Mouse (Mus musculus) heart, adult 2 months (tissue): Measurements from ENCODE around the gene Pcdh20. TPM values are rescaled to one million over a fixed set of nuclear protein-coding genes. Genes with fewer than 3 reads are reported as not detected.

Experiments used
- DNase-seq, 2 experiments: peaks; one replicate each; pipeline ENCODE4 v3.0.0; 2021
- H3K27ac ChIP-seq: fragments of 200-600 bp; 2 replicates; pipeline ENCODE4 v1.8.1; 2022
- H3K27me3 ChIP-seq: fragments of 200-500 bp; 2 replicates; pipeline ENCODE4 v1.6.1; 2012; ENCODE audit warnings: mild to moderate bottlenecking, low read length, inconsistent platforms, mixed read lengths; ENCODE audit not compliant: control insufficient read depth, insufficient read depth
- H3K36me3 ChIP-seq: fragments of 200-500 bp; 2 replicates; pipeline ENCODE4 v1.6.1; 2012; ENCODE audit warnings: low read length, inconsistent platforms; ENCODE audit not compliant: control insufficient read depth, insufficient read depth
- H3K4me1 ChIP-seq: fragments of 200-500 bp; 2 replicates; pipeline ENCODE4 v1.6.1; 2011; ENCODE audit warnings: low read length; ENCODE audit not compliant: control insufficient read depth, insufficient read depth
- H3K4me3 ChIP-seq: fragments of 200-600 bp; 2 replicates; pipeline ENCODE4 v1.8.1; 2022
- H3K79me2 ChIP-seq: fragments of 200-500 bp; replicated peaks from 2 replicates; pipeline ENCODE4 v1.6.1; 2012; ENCODE audit warnings: mild to moderate bottlenecking, inconsistent platforms, low read length, moderate library complexity, mixed read lengths; ENCODE audit not compliant: control insufficient read depth, insufficient read depth
- H3K9ac ChIP-seq: fragments of 200-500 bp; 2 replicates; pipeline ENCODE4 v1.6.1; 2012; ENCODE audit warnings: low read depth, mild to moderate bottlenecking, control low read depth, inconsistent platforms, low read length, mixed read lengths
- CTCF ChIP-seq: fragments of 200-600 bp; IDR thresholded peaks from 2 replicates; pipeline ENCODE4 v1.8.1; 2022; ENCODE audit warnings: antibody characterized with exemption, mild to moderate bottlenecking, moderate library complexity
- EP300 ChIP-seq: fragments of 200-500 bp; IDR thresholded peaks from 2 replicates; pipeline ENCODE4 v1.6.1; 2011; ENCODE audit warnings: low read depth, low read length, control low read depth; ENCODE audit not compliant: insufficient read depth
- POLR2A ChIP-seq: fragments of 200-500 bp; IDR thresholded peaks from 2 replicates; pipeline ENCODE4 v1.6.1; 2011; ENCODE audit warnings: mild to moderate bottlenecking, low read depth, low read length, control low read depth; ENCODE audit not compliant: insufficient read depth
- WGBS: fragments of 180-500 bp; shearing (Covaris S2); methylation state at CpG from one replicate; pipeline ENCODE4 v1.1.7; 2018; 5-methylcytosine and 5-hydroxymethylcytosine counted together
- intact Hi-C: fragments of 180-260 bp; cut with DNase I; formaldehyde crosslinking; loops from one replicate; pipeline ENCODE4 v1.15.1; 2025
- long read RNA-seq: library from polyadenylated mRNA; stranded (forward); transcript quantifications from one replicate; pipeline ENCODE4 v2.0.0, GENCODE M21; 2021
- polyA plus RNA-seq: library from polyadenylated mRNA; depleted of rRNA; stranded (reverse); fragments of >200 nt; gene quantifications from 2 replicates; pipeline ENCODE4 v1.2.3, GENCODE M21; 2012; rRNA removed
- total RNA-seq, 2 experiments: library from RNA; stranded (reverse); gene quantifications; 2 replicates each; pipeline ENCODE4 v1.2.3; 2021

Gene Pcdh20
- under 1 TPM; 0.30 to 0.44 TPM for total RNA-seq
- polyA plus RNA-seq, result 0.09 and 0.14 TPM in 2 replicates
- long read RNA-seq, result 0 reads

- Histone ChIP-seq H3K9ac (no peak within 1 kb of the TSS), H3K27ac (no peak within 1 kb of the TSS), H3K36me3 (no peaks in the 10 kb centered on the region), H3K27me3 (no peaks in the 10 kb centered on the region), H3K79me2 (no peaks in the 10 kb centered on the region), H3K4me1 (no peaks in the 10 kb centered on the region), H3K4me3 (no peak within 1 kb of the TSS)
- 3% methylated on average over 29 of the region's 29 CpGs for WGBS
- intact Hi-C loops, result no loop called here
- peak in 1 of 2 experiments; percentile 5 for DNase-seq
- no peak for TF ChIP-seq POLR2A
- no peak for TF ChIP-seq CTCF
Measured at GRCm38 (mm10) chr14:88470495-88471434, at the start of gene Pcdh20. TSS of gene Pcdh20 (minus strand) at chr14:88471396.

GRCm38 (mm10) chr14:88479909-88480308, 8.7 kb upstream of the Pcdh20 start:
- no peak overlapping the region for H3K27ac ChIP-seq
- intact Hi-C loops, result no loop called here
- H3K27me3 ChIP-seq, result no peaks in the 10 kb centered on the region
- no peaks in the 10 kb centered on the region for H3K36me3 ChIP-seq
- H3K9ac ChIP-seq, result no peak overlapping the region
- no peak for DNase-seq
- H3K4me1 ChIP-seq, result no peaks in the 10 kb centered on the region
- no peak for TF ChIP-seq EP300
- TF ChIP-seq CTCF, result peak; percentile 53
- no peak overlapping the region for H3K4me3 ChIP-seq
- 38% methylated on average over 3 of the region's 3 CpGs for WGBS
- no peaks in the 10 kb centered on the region for H3K79me2 ChIP-seq

- H3K4me3 ChIP-seq, result no peak overlapping the region
- no peak for DNase-seq
- no peaks in the 10 kb centered on the region for H3K79me2 ChIP-seq
- H3K27me3 ChIP-seq, result no peaks in the 10 kb centered on the region
- H3K36me3 ChIP-seq, result no peaks in the 10 kb centered on the region
- no peaks in the 10 kb centered on the region for H3K4me1 ChIP-seq
- H3K9ac ChIP-seq, result no peak overlapping the region
- H3K27ac ChIP-seq, result no peak overlapping the region
- intact Hi-C loops, result no loop called here
- TF ChIP-seq CTCF, result no peak
- no peak for TF ChIP-seq EP300
- TF ChIP-seq POLR2A, result no peak
- WGBS, result 1% methylated on average over 9 of the region's 9 CpGs
Measured at GRCm38 (mm10) chr14:88469956-88470355, 1.2 kb downstream of the Pcdh20 start.

- Histone ChIP-seq H3K4me1 (no peaks in the 10 kb centered on the region), H3K4me3 (no peak overlapping the region), H3K9ac (no peak overlapping the region), H3K27me3 (no peaks in the 10 kb centered on the region), H3K36me3 (no peaks in the 10 kb centered on the region), H3K27ac (no peak overlapping the region), H3K79me2 (no peaks in the 10 kb centered on the region)
- 4% methylated on average over 18 of the region's 18 CpGs for WGBS
- intact Hi-C loops, result no loop called here
- no peak for TF ChIP-seq EP300
- no peak for TF ChIP-seq CTCF
- no peak for TF ChIP-seq POLR2A
- no peak for DNase-seq
Measured at GRCm38 (mm10) chr14:88469361-88469760, 1.8 kb downstream of the Pcdh20 start.

GRCm38 (mm10) chr14:88466416-88466815, 4.8 kb downstream of the Pcdh20 start:
- no peaks in the 10 kb centered on the region for H3K79me2 ChIP-seq
- H3K27me3 ChIP-seq, result no peaks in the 10 kb centered on the region
- TF ChIP-seq POLR2A, result no peak
- TF ChIP-seq CTCF, result peak; percentile 58
- TF ChIP-seq EP300, result no peak
- no peak overlapping the region for H3K27ac ChIP-seq
- H3K4me3 ChIP-seq, result no peak overlapping the region
- intact Hi-C loops, result no loop called here
- H3K4me1 ChIP-seq, result no peaks in the 10 kb centered on the region
- WGBS, result 90% methylated on average over 1 of the region's 1 CpGs
- DNase-seq, result no peak
- no peak overlapping the region for H3K9ac ChIP-seq
- no peaks in the 10 kb centered on the region for H3K36me3 ChIP-seq

GRCm38 (mm10) chr14:88464356-88464755, 6.8 kb downstream of the Pcdh20 start:
- 66% methylated on average over 1 of the region's 1 CpGs for WGBS
- no peak overlapping the region for H3K4me3 ChIP-seq
- DNase-seq, result no peak
- H3K4me1 ChIP-seq, result no peaks in the 10 kb centered on the region
- H3K27me3 ChIP-seq, result no peaks in the 10 kb centered on the region
- no peak for TF ChIP-seq POLR2A
- TF ChIP-seq EP300, result no peak
- no peak for TF ChIP-seq CTCF
- no peaks in the 10 kb centered on the region for H3K79me2 ChIP-seq
- H3K36me3 ChIP-seq, result no peaks in the 10 kb centered on the region
- no peak overlapping the region for H3K9ac ChIP-seq
- intact Hi-C loops, result no loop called here
- no peak overlapping the region for H3K27ac ChIP-seq
